Mouse (Mus musculus) embryonic facial prominence, embryonic 14.5 days (tissue): ENCODE results near the gene Ccdc30. TPM values are rescaled to one million over a fixed set of nuclear protein-coding genes. Genes with fewer than 3 reads are reported as not detected.
A peak's percentile ranks its signal among the peaks of the same experiment; 100 is the strongest.

ENCODE experiments used
- ATAC-seq: fragments of 200-750 bp; cut with Nextera tagmentation; 2 replicates; pipeline ENCODE4 v1.8.0; 2017; ENCODE audit warnings: low read depth, moderate number of reproducible peaks, moderate TSS enrichment
- DNase-seq: peaks from one replicate; pipeline ENCODE4 v3.0.0-alpha.2; 2015; ENCODE audit warnings: low spot score
- H3K27ac ChIP-seq: fragments of 300-500 bp; sonication (generic); replicated peaks from 2 replicates; pipeline ENCODE4 v1.5.1; 2014; ENCODE audit warnings: low read depth, mild to moderate bottlenecking, low read length, moderate library complexity
- H3K27me3 ChIP-seq: fragments of 300-500 bp; sonication (generic); replicated peaks from 2 replicates; pipeline ENCODE4 v1.6.1; 2014; ENCODE audit warnings: low read length; ENCODE audit not compliant: control insufficient read depth, insufficient read depth
- H3K36me3 ChIP-seq: fragments of 300-500 bp; sonication (generic); 2 replicates; pipeline ENCODE4 v1.6.1; 2014; ENCODE audit warnings: low read length, mixed read lengths; ENCODE audit not compliant: control insufficient read depth, insufficient read depth
- H3K4me1 ChIP-seq: fragments of 300-500 bp; sonication (generic); 2 replicates; pipeline ENCODE4 v1.6.1; 2014; ENCODE audit warnings: antibody characterized with exemption, low read length; ENCODE audit not compliant: control insufficient read depth, insufficient read depth
- H3K4me2 ChIP-seq: fragments of 300-500 bp; sonication (generic); 2 replicates; pipeline ENCODE4 v1.6.1; 2014; ENCODE audit warnings: low read depth, mild to moderate bottlenecking, low read length, moderate library complexity, mixed read lengths
- H3K4me3 ChIP-seq: fragments of 300-500 bp; sonication (generic); 2 replicates; pipeline ENCODE4 v1.5.1; 2014; ENCODE audit warnings: low read depth, mild to moderate bottlenecking, low read length
- H3K9ac ChIP-seq: fragments of 300-500 bp; sonication (generic); 2 replicates; pipeline ENCODE4 v1.6.1; 2014; ENCODE audit warnings: low read depth, mild to moderate bottlenecking, low read length, moderate library complexity, mixed read lengths
- H3K9me3 ChIP-seq: fragments of 300-500 bp; sonication (generic); 2 replicates; pipeline ENCODE4 v1.6.1; 2016; ENCODE audit warnings: low read length; ENCODE audit not compliant: control insufficient read depth
- WGBS: fragments of 180-500 bp; shearing (Covaris S2); extraction: QIAGEN DNeasy Blood & Tissue Kit; methylation state at CpG from one replicate; pipeline ENCODE4 v1.1.7; 2014; 5-methylcytosine and 5-hydroxymethylcytosine counted together
- polyA plus RNA-seq: library from polyadenylated mRNA; unstranded; fragments of >200 nt; fragmentation: Nextera tagmentation; extraction: Ambion mirVana; gene quantifications from 2 replicates; pipeline ENCODE4 v1.2.1, GENCODE M21; 2014

Gene Ccdc30
- polyA plus RNA-seq, 1 experiment from 2014 or later = 5.7 TPM

GRCm38 (mm10) chr4:119425077-119425476, 9.8 kb upstream of the Ccdc30 start:
- H3K9ac ChIP-seq = no peak overlapping the region
- peaks cover 11% of the 10 kb centered on the region for H3K4me1 ChIP-seq
- no peak for ATAC-seq
- H3K36me3 ChIP-seq = no peaks in the 10 kb centered on the region
- H3K4me2 ChIP-seq = no peak overlapping the region
- no peaks in the 10 kb centered on the region for H3K27me3 ChIP-seq
- H3K4me3 ChIP-seq = no peak overlapping the region
- WGBS = 87% methylated on average over 2 of the region's 2 CpGs
- no peaks in the 10 kb centered on the region for H3K9me3 ChIP-seq
- DNase-seq = no peak
- no peak overlapping the region for H3K27ac ChIP-seq

- H3K4me2 ChIP-seq = peak within 1 kb of the TSS; percentile 79
- peak within 1 kb of the TSS; percentile 63 for H3K4me3 ChIP-seq
- H3K4me1 ChIP-seq = peaks cover 11% of the 10 kb centered on the region
- ATAC-seq (peak; percentile 96), DNase-seq (peak; percentile 95)
- peak within 1 kb of the TSS; percentile 87 for H3K27ac ChIP-seq
- no peaks in the 10 kb centered on the region for H3K27me3 ChIP-seq
- H3K36me3 ChIP-seq = no peaks in the 10 kb centered on the region
- peak within 1 kb of the TSS; percentile 75 for H3K9ac ChIP-seq
- H3K9me3 ChIP-seq = no peaks in the 10 kb centered on the region
- WGBS = under 1% methylated on average over 46 of the region's 52 CpGs
Observed at GRCm38 (mm10) chr4:119422294-119422964, 7.1 kb upstream of the Ccdc30 start, which contains the start of the genes Ppcs and Zmynd12. Gene Ppcs, minus strand, starts transcription at chr4:119422420. Gene Zmynd12, plus strand, starts transcription at chr4:119422814.

- ATAC-seq (peak; percentile 53), DNase-seq (peak; percentile 9)
- H3K27me3 ChIP-seq = no peaks in the 10 kb centered on the region
- H3K27ac ChIP-seq = peak overlapping the region; percentile 87
- peak overlapping the region; percentile 63 for H3K4me3 ChIP-seq
- no peaks in the 10 kb centered on the region for H3K9me3 ChIP-seq
- peak overlapping the region; percentile 79 for H3K4me2 ChIP-seq
- WGBS = 0% methylated on average over 19 of the region's 31 CpGs
- H3K36me3 ChIP-seq = no peaks in the 10 kb centered on the region
- H3K9ac ChIP-seq = peak overlapping the region; percentile 75
- H3K4me1 ChIP-seq = peaks cover 11% of the 10 kb centered on the region
Observed at GRCm38 (mm10) chr4:119421921-119422293, 6.6 kb upstream of the Ccdc30 start.

GRCm38 (mm10) chr4:119421191-119421590, 5.9 kb upstream of the Ccdc30 start:
- Histone ChIP-seq H3K9ac (peak overlapping the region; percentile 75), H3K4me3 (peak overlapping the region; percentile 63)

GRCm38 (mm10) chr4:119417894-119418293, 2.6 kb upstream of the Ccdc30 start:
- Histone ChIP-seq H3K9ac (no peak overlapping the region), H3K36me3 (no peaks in the 10 kb centered on the region), H3K4me1 (peaks cover 15% of the 10 kb centered on the region), H3K4me2 (no peak overlapping the region), H3K27ac (no peak overlapping the region), H3K9me3 (no peaks in the 10 kb centered on the region), H3K27me3 (no peaks in the 10 kb centered on the region), H3K4me3 (no peak overlapping the region)
- 91% methylated on average over 3 of the region's 3 CpGs for WGBS
- ATAC-seq = no peak
- no peak for DNase-seq

More at GRCm38 (mm10) chr4:119421191-119421590, 5.9 kb upstream of the Ccdc30 start:
- no peak for ATAC-seq
- Histone ChIP-seq H3K27me3 (no peaks in the 10 kb centered on the region), H3K4me1 (peaks cover 11% of the 10 kb centered on the region), H3K27ac (no peak overlapping the region), H3K4me2 (peak overlapping the region; percentile 79), H3K36me3 (no peaks in the 10 kb centered on the region), H3K9me3 (no peaks in the 10 kb centered on the region)
- WGBS = 54% methylated on average over 3 of the region's 3 CpGs
- DNase-seq = no peak

- ATAC-seq = no peak
- WGBS = 83% methylated on average over 3 of the region's 3 CpGs
Observed at GRCm38 (mm10) chr4:119417270-119417669, 1.9 kb upstream of the Ccdc30 start.

GRCm38 (mm10) chr4:119412791-119413190, 2.5 kb downstream of the Ccdc30 start:
- DNase-seq (peak; percentile 77), ATAC-seq (0 out of 2 replicates have a peak, but pooled peaks have one; percentile 14)
- WGBS = 57% methylated on average over 6 of the region's 6 CpGs
- Histone ChIP-seq H3K4me1 (peaks cover 7% of the 10 kb centered on the region), H3K9ac (0 out of 2 replicates have a peak overlapping the region, but pooled peaks have one; percentile 2), H3K4me2 (no peak overlapping the region), H3K9me3 (0 out of 2 replicates have a peak, but pooled peaks cover 3% of the 10 kb centered on the region), H3K4me3 (no peak overlapping the region), H3K27me3 (no peaks in the 10 kb centered on the region), H3K27ac (no peak overlapping the region), H3K36me3 (no peaks in the 10 kb centered on the region)

More at GRCm38 (mm10) chr4:119417270-119417669, 1.9 kb upstream of the Ccdc30 start:
- Histone ChIP-seq H3K9ac (no peak overlapping the region), H3K4me1 (peaks cover 15% of the 10 kb centered on the region), H3K27ac (no peak overlapping the region), H3K4me3 (no peak overlapping the region), H3K9me3 (no peaks in the 10 kb centered on the region), H3K27me3 (no peaks in the 10 kb centered on the region), H3K4me2 (no peak overlapping the region), H3K36me3 (no peaks in the 10 kb centered on the region)
- DNase-seq = no peak

- Histone ChIP-seq H3K4me1 (peaks cover 7% of the 10 kb centered on the region), H3K9ac (no peak overlapping the region), H3K9me3 (0 out of 2 replicates have a peak, but pooled peaks cover 6% of the 10 kb centered on the region), H3K27ac (no peak overlapping the region), H3K27me3 (no peaks in the 10 kb centered on the region), H3K36me3 (no peaks in the 10 kb centered on the region), H3K4me2 (no peak overlapping the region), H3K4me3 (no peak overlapping the region)
- DNase-seq = no peak
- no peak for ATAC-seq
- WGBS = 62% methylated on average over 10 of the region's 12 CpGs
Observed at GRCm38 (mm10) chr4:119411877-119412650, 3.3 kb downstream of the Ccdc30 start.
